Mouse (Mus musculus) MEL (cell line): Measurements from ENCODE around the gene Slc25a44. TPM values are rescaled to one million over a fixed set of nuclear protein-coding genes. Genes with fewer than 3 reads are reported as not detected.

Source experiments
- DNase-seq: peaks from one replicate; pipeline ENCODE4 v3.0.0; 2011; ENCODE audit warnings: low read depth, low spot score
- H3K27ac ChIP-seq: 2 replicates; pipeline ENCODE4 v1.5.1; 2012; ENCODE audit warnings: low read depth, mild to moderate bottlenecking, control low read depth, low read length, moderate library complexity; ENCODE audit not compliant: control insufficient read depth
- H3K27me3 ChIP-seq, 2 experiments: fragments of 150-350 bp in 1 of 2; sonication (generic) in 1 of 2; 2 replicates each; pipeline ENCODE4 v1.6.1; 2012; ENCODE audit warnings: low read length in 2 of 2, mild to moderate bottlenecking in 2 of 2, improper control_type of control experiment in 1 of 2, moderate library complexity in 1 of 2; ENCODE audit not compliant: insufficient read depth in 2 of 2, control insufficient read depth in 1 of 2
- H3K36me3 ChIP-seq, 2 experiments: 2 replicates each; pipeline ENCODE4 v1.6.1; 2012 to 2014; ENCODE audit warnings: low read length in 2 of 2, improper control_type of control experiment in 1 of 2, inconsistent platforms in 1 of 2, mild to moderate bottlenecking in 1 of 2; ENCODE audit not compliant: insufficient read depth in 2 of 2, control insufficient read depth in 1 of 2
- H3K4me1 ChIP-seq, 2 experiments: fragments of 150-350 bp in 1 of 2; sonication (generic) in 1 of 2; 2 replicates each; pipeline ENCODE4 v1.6.1; 2012; ENCODE audit warnings: low read length in 2 of 2, improper control_type of control experiment in 1 of 2, mild to moderate bottlenecking in 1 of 2; ENCODE audit not compliant: insufficient read depth in 2 of 2, control insufficient read depth in 1 of 2
- H3K4me3 ChIP-seq, 2 experiments: fragments of 150-350 bp in 1 of 2; sonication (generic) in 1 of 2; 2 replicates each; pipeline ENCODE4 v1.5.1; 2012; ENCODE audit warnings: low read depth in 2 of 2, low read length in 2 of 2, mild to moderate bottlenecking in 2 of 2, moderate library complexity in 2 of 2, control low read depth in 1 of 2, improper control_type of control experiment in 1 of 2; ENCODE audit not compliant: control insufficient read depth in 1 of 2, insufficient read depth in 1 of 2
- H3K79me2 ChIP-seq: 2 replicates; pipeline ENCODE4 v1.6.1; 2012; ENCODE audit warnings: mild to moderate bottlenecking, low read length, moderate library complexity; ENCODE audit not compliant: control insufficient read depth, poor library complexity, insufficient read depth
- H3K9ac ChIP-seq: 2 replicates; pipeline ENCODE4 v1.6.1; 2012; ENCODE audit warnings: low read depth, mild to moderate bottlenecking, control low read depth, low read length, moderate library complexity; ENCODE audit not compliant: control insufficient read depth, poor library complexity, severe bottlenecking
- H3K9me3 ChIP-seq: fragments of 150-350 bp; sonication (generic); replicated peaks from 2 replicates; pipeline ENCODE4 v1.6.1; 2012; ENCODE audit warnings: mild to moderate bottlenecking, low read length, improper control_type of control experiment, moderate library complexity; ENCODE audit not compliant: insufficient read depth
- CHD1 ChIP-seq: IDR thresholded peaks from 2 replicates; pipeline ENCODE4 v1.6.1; 2012; ENCODE audit warnings: low read depth, mild to moderate bottlenecking, inconsistent platforms, low read length, improper control_type of control experiment
- CTCF ChIP-seq, 3 experiments: IDR thresholded peaks in 2 of 3; conservative IDR thresholded peaks in 1 of 3; 2 replicates each; pipeline ENCODE4 v1.5.1; 2011 to 2012; ENCODE audit warnings: low read length in 3 of 3, low read depth in 2 of 3, mild to moderate bottlenecking in 2 of 3, improper control_type of control experiment in 1 of 3, inconsistent platforms in 1 of 3, mixed read lengths in 1 of 3, moderate library complexity in 1 of 3; ENCODE audit not compliant: control insufficient read depth in 1 of 3, insufficient read depth in 1 of 3, poor library complexity in 1 of 3, severe bottlenecking in 1 of 3
- ELF1 ChIP-seq: IDR thresholded peaks from 2 replicates; pipeline ENCODE4 v1.6.1; 2014; ENCODE audit warnings: low read depth, mild to moderate bottlenecking, inconsistent platforms, low read length, improper control_type of control experiment, moderate library complexity
- ETS1 ChIP-seq: IDR thresholded peaks from 2 replicates; pipeline ENCODE4 v1.6.1; 2012; ENCODE audit warnings: low read depth, mild to moderate bottlenecking, inconsistent platforms, low read length, improper control_type of control experiment, moderate library complexity
- HCFC1 ChIP-seq: IDR thresholded peaks from 2 replicates; pipeline ENCODE4 v1.6.1; 2012; ENCODE audit warnings: low read depth, mild to moderate bottlenecking, inconsistent platforms, low read length, improper control_type of control experiment, moderate library complexity
- KAT2A ChIP-seq: conservative IDR thresholded peaks from 2 replicates; pipeline ENCODE4 v1.6.1; 2012; ENCODE audit warnings: low read depth, low read length, improper control_type of control experiment, inconsistent platforms
- MAFK ChIP-seq: IDR thresholded peaks from 2 replicates; pipeline ENCODE4 v1.6.1; 2011; ENCODE audit warnings: low read depth, mild to moderate bottlenecking, low read length, improper control_type of control experiment, borderline replicate concordance
- MAX ChIP-seq: IDR thresholded peaks from 2 replicates; pipeline ENCODE4 v1.6.1; 2011; ENCODE audit warnings: low read length, improper control_type of control experiment
- MAZ ChIP-seq: IDR thresholded peaks from 2 replicates; pipeline ENCODE4 v1.6.1; 2012; ENCODE audit warnings: low read depth, mild to moderate bottlenecking, inconsistent platforms, low read length, improper control_type of control experiment
- NELFE ChIP-seq: IDR thresholded peaks from 2 replicates; pipeline ENCODE4 v1.6.1; 2011; ENCODE audit warnings: low read depth, low read length, improper control_type of control experiment
- POLR2AphosphoS2 ChIP-seq: IDR thresholded peaks from 2 replicates; pipeline ENCODE4 v1.6.1; 2011; ENCODE audit warnings: low read length, improper control_type of control experiment
- RCOR1 ChIP-seq: IDR thresholded peaks from 2 replicates; pipeline ENCODE4 v1.6.1; 2012; ENCODE audit warnings: low read depth, mild to moderate bottlenecking, inconsistent platforms, low read length, improper control_type of control experiment
- SIN3A ChIP-seq: IDR thresholded peaks from 2 replicates; pipeline ENCODE4 v1.6.1; 2012; ENCODE audit warnings: low read length, improper control_type of control experiment, inconsistent platforms
- TAL1 ChIP-seq: IDR thresholded peaks from 2 replicates; pipeline ENCODE4 v1.6.1; 2012; ENCODE audit warnings: mild to moderate bottlenecking, inconsistent platforms, low read length, moderate library complexity, mixed read lengths
- TBP ChIP-seq: IDR thresholded peaks from 2 replicates; pipeline ENCODE4 v1.8.0; 2011; ENCODE audit warnings: low read depth, low read length, improper control_type of control experiment
- UBTF ChIP-seq: IDR thresholded peaks from 2 replicates; pipeline ENCODE4 v1.6.1; 2012; ENCODE audit warnings: low read depth, mild to moderate bottlenecking, inconsistent platforms, low read length, improper control_type of control experiment, moderate library complexity, borderline replicate concordance; ENCODE audit not compliant: insufficient read depth
- USF1 ChIP-seq: IDR thresholded peaks from 2 replicates; pipeline ENCODE4 v1.6.1; 2014; ENCODE audit warnings: low read depth, mild to moderate bottlenecking, inconsistent platforms, low read length, improper control_type of control experiment, moderate library complexity
- ZMIZ1 ChIP-seq: IDR thresholded peaks from 2 replicates; pipeline ENCODE4 v1.6.1; 2012; ENCODE audit warnings: low read depth, mild to moderate bottlenecking, inconsistent platforms, low read length, improper control_type of control experiment, moderate library complexity
- polyA plus RNA-seq, 2 experiments: library from polyadenylated mRNA; stranded (reverse) in 1 of 2; unstranded in 1 of 2; fragments of >175 nt in 1 of 2; fragments of >200 nt in 1 of 2; gene quantifications; 2 replicates each; pipeline versions ENCODE4 v1.2.1 to v1.2.4; 2012; ENCODE audit warnings: low replicate concordance in 2 of 2, low read depth in 1 of 2; ENCODE audit not compliant: insufficient read length in 2 of 2, insufficient read depth in 1 of 2, missing spikeins in 1 of 2
- total RNA-seq: library from RNA; depleted of rRNA; stranded (reverse); fragments of 300-350 nt; gene quantifications from 2 replicates; pipeline ENCODE4 v1.2.3, GENCODE M21; 2012

Slc25a44 gene
- total and polyA plus RNA-seq, 3 experiments = 30.5 to 34.6 TPM; not detected in 1

DNA sequence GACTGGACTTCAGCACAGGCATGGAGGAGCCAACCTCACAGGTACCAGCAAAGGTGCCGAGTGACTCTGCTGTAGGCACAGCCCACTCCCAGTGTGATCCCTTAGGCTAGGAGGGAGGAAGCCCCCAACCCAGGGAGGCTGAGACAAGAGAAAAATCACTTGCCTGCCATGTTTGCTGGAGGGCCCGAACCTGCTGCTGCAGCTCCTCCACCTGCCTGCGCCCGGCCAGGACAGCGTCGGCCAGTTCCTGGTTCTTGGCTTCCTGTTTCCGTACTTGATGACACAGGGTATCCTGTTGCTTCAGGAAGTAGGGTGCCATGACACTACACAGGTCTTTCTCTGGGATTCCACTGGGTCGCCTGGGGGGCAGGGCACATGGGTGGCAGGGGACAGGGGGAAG, 29.2 kb downstream of the Slc25a44 start:
- Histone ChIP-seq H3K27ac (no peak overlapping the region), H3K4me1 (no peaks in the 10 kb centered on the region), H3K9me3 (no peaks in the 10 kb centered on the region), H3K27me3 (no peaks in the 10 kb centered on the region), H3K36me3 (peaks cover 0 to 5% of the 10 kb centered on the region in 2 experiments; a peak in 2 of 4 replicates), H3K9ac (no peak overlapping the region)
- DNase-seq = no peak
- TF ChIP-seq KAT2A (no peak), UBTF (no peak), ZMIZ1 (no peak), MAX (no peak), POLR2AphosphoS2 (no peak), RCOR1 (no peak), TAL1 (no peak), ELF1 (no peak), SIN3A (no peak), MAZ (no peak), TBP (no peak), ETS1 (no peak), MAFK (no peak), NELFE (no peak), CTCF (IDR thresholded peaks at IDR 0.05 in 2 of 3, conservative IDR thresholded peaks at IDR 0.05 in 1 of 3; ENCODE audit: control insufficient read depth in 1 of 3, insufficient read depth in 1 of 3, low read depth in 2 of 3, low read length in 3 of 3, poor library complexity in 1 of 3, severe bottlenecking in 1 of 3) (no peak)
- TF ChIP-seq, all 39 proteins: peak for 0
- no peaks in the 10 kb centered on the region for H3K79me2 ChIP-seq
- no peak overlapping the region for H3K4me3 ChIP-seq

- Histone ChIP-seq H3K36me3 (peaks cover 0 to 5% of the 10 kb centered on the region in 2 experiments; a peak in 2 of 4 replicates), H3K4me1 (no peaks in the 10 kb centered on the region), H3K79me2 (no peaks in the 10 kb centered on the region), H3K9me3 (no peaks in the 10 kb centered on the region), H3K27me3 (no peaks in the 10 kb centered on the region), H3K9ac (no peak overlapping the region), H3K4me3 (no peak overlapping the region), H3K27ac (no peak overlapping the region)
- TF ChIP-seq ZMIZ1 (no peak), HCFC1 (no peak), CHD1 (no peak), USF1 (no peak), NELFE (no peak), MAFK (no peak)
- DNase-seq = no peak
Observed at GRCm38 (mm10) chr3:88395288-88395687, 29.7 kb downstream of the Slc25a44 start.
